Mouse (Mus musculus) C2C12 (cell line): ENCODE data around the gene Gm12184.

ENCODE experiments used
- CTCF ChIP-seq: IDR thresholded peaks from one replicate; pipeline ENCODE4 v1.5.1; 2011; ENCODE audit not compliant: control insufficient read depth, insufficient read depth, insufficient read length
- MYOD1 ChIP-seq: IDR thresholded peaks from one replicate; pipeline ENCODE4 v1.6.1; 2011; ENCODE audit warnings: low read depth; ENCODE audit not compliant: control insufficient read depth, insufficient read length
- MYOG ChIP-seq: IDR thresholded peaks from one replicate; pipeline ENCODE4 v1.6.1; 2011; ENCODE audit not compliant: control insufficient read depth, insufficient read length; ENCODE audit errors: extremely low read depth
- USF1 ChIP-seq: IDR thresholded peaks from one replicate; pipeline ENCODE4 v1.6.1; 2011; ENCODE audit warnings: low read depth, mild to moderate bottlenecking, control low read depth, moderate library complexity

- TF ChIP-seq MYOG (no peak), MYOD1 (no peak), CTCF (no peak), USF1 (no peak)
These were observed 18.2 kb downstream of the Gm12184 start for GRCm38 (mm10) chr11:48808304-48808646.
